Mouse (Mus musculus) liver, embryonic 15.5 days (tissue): ENCODE results near the gene Ybx1. TPM values are rescaled to one million over a fixed set of nuclear protein-coding genes. Genes with fewer than 3 reads are reported as not detected.

ENCODE experiments used
- ATAC-seq: fragments of 200-750 bp; cut with Nextera tagmentation; 2 replicates; pipeline ENCODE4 v1.8.0; 2017; ENCODE audit warnings: moderate number of reproducible peaks, mild to moderate bottlenecking, moderate library complexity; ENCODE audit not compliant: insufficient read depth
- H3K27ac ChIP-seq: fragments of 300-500 bp; sonication (generic); replicated peaks from 2 replicates; pipeline ENCODE4 v1.5.1; 2015; ENCODE audit warnings: mild to moderate bottlenecking, inconsistent platforms
- H3K27me3 ChIP-seq: fragments of 300-500 bp; sonication (generic); 2 replicates; pipeline ENCODE4 v1.6.1; 2015; ENCODE audit warnings: mild to moderate bottlenecking, inconsistent platforms
- H3K36me3 ChIP-seq: fragments of 300-500 bp; sonication (generic); replicated peaks from 2 replicates; pipeline ENCODE4 v1.6.1; 2015; ENCODE audit warnings: moderate library complexity, mild to moderate bottlenecking, inconsistent platforms
- H3K4me1 ChIP-seq: fragments of 300-500 bp; sonication (generic); replicated peaks from 2 replicates; pipeline ENCODE4 v1.6.1; 2015; ENCODE audit warnings: inconsistent platforms
- H3K4me2 ChIP-seq: fragments of 300-500 bp; sonication (generic); 2 replicates; pipeline ENCODE4 v1.6.1; 2015; ENCODE audit warnings: moderate library complexity, mild to moderate bottlenecking, inconsistent platforms
- H3K4me3 ChIP-seq: fragments of 300-500 bp; sonication (generic); replicated peaks from 2 replicates; pipeline ENCODE4 v1.5.1; 2015; ENCODE audit warnings: mild to moderate bottlenecking, inconsistent platforms
- H3K9ac ChIP-seq: fragments of 300-500 bp; sonication (generic); 2 replicates; pipeline ENCODE4 v1.6.1; 2015; ENCODE audit warnings: moderate library complexity, mild to moderate bottlenecking, inconsistent platforms
- H3K9me3 ChIP-seq: fragments of 300-500 bp; sonication (generic); replicated peaks from 2 replicates; pipeline ENCODE4 v1.6.1; 2016; ENCODE audit warnings: inconsistent platforms
- WGBS: fragments of 180-500 bp; shearing (Covaris S2); methylation state at CpG from one replicate; pipeline ENCODE4 v1.1.7; 2015; ENCODE audit warnings: mixed read lengths; ENCODE audit not compliant: insufficient replicate concordance; 5-methylcytosine and 5-hydroxymethylcytosine counted together
- polyA plus RNA-seq: library from polyadenylated mRNA; unstranded; fragments of >200 nt; fragmentation: Nextera tagmentation; extraction: Ambion mirVana; gene quantifications from 2 replicates; pipeline ENCODE4 v1.2.1, GENCODE M21; 2015

The Ybx1 gene
- polyA plus RNA-seq, 1 experiment from 2014 or later: 221 TPM

DNA sequence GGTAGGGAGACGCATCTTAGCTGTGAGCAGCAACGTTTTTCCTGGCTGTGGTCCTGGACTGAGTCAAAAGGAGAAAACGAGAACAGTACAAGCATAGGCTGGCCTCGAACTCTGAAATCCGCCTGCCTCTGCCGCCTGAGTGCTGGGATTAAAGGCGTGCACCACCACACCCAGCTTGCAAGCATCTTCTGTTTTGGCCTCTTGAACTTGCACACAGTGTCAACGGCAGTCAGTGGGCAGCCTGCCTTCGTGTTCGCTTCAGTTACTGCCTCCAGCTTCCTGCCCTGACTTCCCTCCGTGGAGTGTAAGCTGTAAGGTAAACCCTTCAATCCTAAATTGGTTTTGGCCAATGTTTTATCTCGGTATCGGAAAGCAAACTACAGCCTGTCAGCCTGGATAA lies 27.8 kb downstream of the Ybx1 start:
- Histone ChIP-seq H3K4me2 (no peak overlapping the region), H3K36me3 (peaks cover 13% of the 10 kb centered on the region), H3K27ac (no peak overlapping the region), H3K9me3 (no peaks in the 10 kb centered on the region), H3K4me1 (no peaks in the 10 kb centered on the region; the same call in 1 of the 2 replicates), H3K4me3 (no peak overlapping the region), H3K9ac (no peak overlapping the region), H3K27me3 (0 out of 2 replicates have a peak, but pooled peaks cover 3% of the 10 kb centered on the region)
- WGBS: 54% methylated on average over 13 of the region's 13 CpGs
- no peak for ATAC-seq

DNA sequence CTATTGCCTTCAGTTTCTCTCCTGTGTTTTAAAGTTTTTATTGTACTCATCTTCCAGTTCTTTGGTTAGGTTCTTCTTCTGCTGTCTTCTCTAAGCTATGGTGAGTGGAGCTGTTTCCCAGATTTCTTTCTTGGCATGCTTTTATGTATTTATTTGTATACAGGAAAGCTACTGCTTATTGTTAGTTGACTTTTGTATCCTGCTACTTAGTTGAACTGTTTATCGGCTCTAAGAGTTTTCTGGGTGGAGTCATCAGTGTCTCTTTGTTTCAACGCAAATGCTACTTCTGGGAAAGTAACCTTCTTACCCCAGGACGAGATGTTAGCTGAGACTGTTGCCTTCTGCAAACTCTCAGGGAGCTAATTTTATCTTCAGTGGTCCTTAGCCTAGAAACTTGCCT lies 30.9 kb downstream of the Ybx1 start:
- Histone ChIP-seq H3K27me3 (0 out of 2 replicates have a peak, but pooled peaks cover 4% of the 10 kb centered on the region), H3K36me3 (no peaks in the 10 kb centered on the region), H3K27ac (no peak overlapping the region), H3K4me1 (0 out of 2 replicates have a peak, but pooled peaks cover 6% of the 10 kb centered on the region), H3K9ac (no peak overlapping the region), H3K4me3 (no peak overlapping the region), H3K4me2 (no peak overlapping the region), H3K9me3 (no peaks in the 10 kb centered on the region)
- WGBS: 57% methylated on average over 3 of the region's 3 CpGs
- no peak for ATAC-seq

GRCm38 (mm10) chr4:119262483-119262882 lies 31.9 kb downstream of the Ybx1 start:
- no peak for ATAC-seq
- H3K27ac ChIP-seq: no peak overlapping the region

GRCm38 (mm10) chr4:119261087-119261713 lies 33.2 kb downstream of the Ybx1 start:
- WGBS: 33% methylated on average over 7 of the region's 7 CpGs

More at GRCm38 (mm10) chr4:119262483-119262882, 31.9 kb downstream of the Ybx1 start:
- WGBS: 75% methylated on average over 5 of the region's 5 CpGs
- H3K4me1 ChIP-seq: 0 out of 2 replicates have a peak, but pooled peaks cover 6% of the 10 kb centered on the region
- H3K27me3 ChIP-seq: 0 out of 2 replicates have a peak, but pooled peaks cover 4% of the 10 kb centered on the region
- no peaks in the 10 kb centered on the region for H3K36me3 ChIP-seq
- H3K4me2 ChIP-seq: no peak overlapping the region
- H3K9me3 ChIP-seq: no peaks in the 10 kb centered on the region
- no peak overlapping the region for H3K9ac ChIP-seq
- no peak overlapping the region for H3K4me3 ChIP-seq

GRCm38 (mm10) chr4:119259344-119260254 lies 34.8 kb downstream of the Ybx1 start:
- H3K27me3 ChIP-seq: 0 out of 2 replicates have a peak, but pooled peaks cover 4% of the 10 kb centered on the region
- no peak overlapping the region for H3K4me2 ChIP-seq
- no peak overlapping the region for H3K9ac ChIP-seq
- H3K27ac ChIP-seq: no peak overlapping the region
- H3K36me3 ChIP-seq: no peaks in the 10 kb centered on the region
- no peak overlapping the region for H3K4me3 ChIP-seq
- ATAC-seq: peak; percentile 45; the same call in 1 of the 2 replicates
- WGBS: 66% methylated on average over 15 of the region's 15 CpGs
- H3K9me3 ChIP-seq: no peaks in the 10 kb centered on the region
- 0 out of 2 replicates have a peak, but pooled peaks cover 6% of the 10 kb centered on the region for H3K4me1 ChIP-seq

More at GRCm38 (mm10) chr4:119261087-119261713, 33.2 kb downstream of the Ybx1 start:
- no peak overlapping the region for H3K4me3 ChIP-seq
- 0 out of 2 replicates have a peak, but pooled peaks cover 4% of the 10 kb centered on the region for H3K27me3 ChIP-seq
- no peak overlapping the region for H3K4me2 ChIP-seq
- no peak for ATAC-seq
- 0 out of 2 replicates have a peak, but pooled peaks cover 6% of the 10 kb centered on the region for H3K4me1 ChIP-seq
- no peaks in the 10 kb centered on the region for H3K36me3 ChIP-seq
- H3K27ac ChIP-seq: no peak overlapping the region
- H3K9ac ChIP-seq: no peak overlapping the region
- no peaks in the 10 kb centered on the region for H3K9me3 ChIP-seq

- Histone ChIP-seq H3K36me3 (no peaks in the 10 kb centered on the region), H3K9me3 (no peaks in the 10 kb centered on the region), H3K4me1 (0 out of 2 replicates have a peak, but pooled peaks cover 6% of the 10 kb centered on the region), H3K4me2 (no peak overlapping the region), H3K27ac (no peak overlapping the region), H3K27me3 (0 out of 2 replicates have a peak, but pooled peaks cover 4% of the 10 kb centered on the region), H3K9ac (no peak overlapping the region), H3K4me3 (no peak overlapping the region)
- ATAC-seq: no peak
- 56% methylated on average over 6 of the region's 6 CpGs for WGBS
These were observed 37.3 kb downstream of the Ybx1 start for GRCm38 (mm10) chr4:119257083-119257482.

- Histone ChIP-seq H3K27me3 (no peaks in the 10 kb centered on the region), H3K4me1 (0 out of 2 replicates have a peak, but pooled peaks cover 6% of the 10 kb centered on the region), H3K4me2 (no peak within 1 kb of the TSS), H3K27ac (no peak within 1 kb of the TSS), H3K9ac (no peak within 1 kb of the TSS), H3K4me3 (no peak within 1 kb of the TSS), H3K36me3 (no peaks in the 10 kb centered on the region), H3K9me3 (no peaks in the 10 kb centered on the region)
- 73% methylated on average over 12 of the region's 12 CpGs for WGBS
- no peak for ATAC-seq
These were observed 39.1 kb downstream of the Ybx1 start, which contains the start of gene Cldn19 for GRCm38 (mm10) chr4:119255351-119255750. Gene Cldn19 (plus strand): TSS chr4:119255414.

- WGBS: 45% methylated on average over 9 of the region's 9 CpGs
- no peak overlapping the region for H3K4me3 ChIP-seq
- H3K27ac ChIP-seq: no peak overlapping the region
- no peak overlapping the region for H3K9ac ChIP-seq
- 0 out of 2 replicates have a peak, but pooled peaks cover under 1% of the 10 kb centered on the region for H3K4me1 ChIP-seq
- H3K4me2 ChIP-seq: no peak overlapping the region
- no peak for ATAC-seq
- H3K36me3 ChIP-seq: no peaks in the 10 kb centered on the region
- no peaks in the 10 kb centered on the region for H3K27me3 ChIP-seq
- H3K9me3 ChIP-seq: no peaks in the 10 kb centered on the region
These were observed 40.3 kb downstream of the Ybx1 start for GRCm38 (mm10) chr4:119254012-119254618.

DNA sequence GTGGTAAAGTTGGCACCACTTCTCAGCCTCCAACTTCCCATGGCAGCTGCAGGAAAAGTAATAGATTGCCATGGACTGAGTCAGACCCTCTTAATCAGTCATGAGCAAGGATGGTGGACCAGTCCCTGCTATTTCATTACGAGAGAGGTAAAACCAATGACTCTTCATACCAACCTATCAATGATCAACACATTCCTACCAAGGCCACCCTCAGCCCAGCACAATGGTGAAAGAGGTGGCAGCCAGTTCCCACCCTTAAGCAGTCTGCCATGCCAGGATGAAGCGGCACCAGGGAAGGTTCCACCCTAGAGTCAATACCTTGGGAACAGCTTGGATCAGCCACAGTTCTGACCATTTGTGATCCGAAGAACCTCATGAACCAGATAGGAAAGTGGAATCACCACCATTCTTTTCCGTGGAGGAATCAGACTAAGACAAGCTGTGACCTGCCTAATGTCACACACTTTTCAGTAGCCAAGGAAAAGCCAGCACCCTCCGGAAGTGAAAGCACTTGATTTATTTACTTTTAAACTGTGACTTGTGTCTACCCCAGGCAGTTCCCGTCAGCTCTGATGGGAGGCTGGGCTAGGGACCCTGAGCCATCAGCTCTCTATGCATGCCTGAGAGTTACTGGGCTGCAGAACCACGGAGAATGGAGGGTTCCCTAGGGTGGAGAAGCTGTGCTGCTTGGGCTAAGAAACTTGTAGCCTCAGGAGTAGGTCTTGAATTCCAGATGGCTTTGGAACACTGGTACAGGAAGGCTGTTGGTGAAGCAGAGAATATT lies 42.2 kb downstream of the Ybx1 start:
- Histone ChIP-seq H3K27me3 (no peaks in the 10 kb centered on the region), H3K36me3 (no peaks in the 10 kb centered on the region; the same call in 1 of the 2 replicates), H3K4me3 (no peak overlapping the region), H3K4me2 (no peak overlapping the region), H3K9me3 (no peaks in the 10 kb centered on the region), H3K27ac (no peak overlapping the region), H3K4me1 (no peaks in the 10 kb centered on the region), H3K9ac (no peak overlapping the region)
- no peak for ATAC-seq
- WGBS: 42% methylated on average over 7 of the region's 7 CpGs

DNA sequence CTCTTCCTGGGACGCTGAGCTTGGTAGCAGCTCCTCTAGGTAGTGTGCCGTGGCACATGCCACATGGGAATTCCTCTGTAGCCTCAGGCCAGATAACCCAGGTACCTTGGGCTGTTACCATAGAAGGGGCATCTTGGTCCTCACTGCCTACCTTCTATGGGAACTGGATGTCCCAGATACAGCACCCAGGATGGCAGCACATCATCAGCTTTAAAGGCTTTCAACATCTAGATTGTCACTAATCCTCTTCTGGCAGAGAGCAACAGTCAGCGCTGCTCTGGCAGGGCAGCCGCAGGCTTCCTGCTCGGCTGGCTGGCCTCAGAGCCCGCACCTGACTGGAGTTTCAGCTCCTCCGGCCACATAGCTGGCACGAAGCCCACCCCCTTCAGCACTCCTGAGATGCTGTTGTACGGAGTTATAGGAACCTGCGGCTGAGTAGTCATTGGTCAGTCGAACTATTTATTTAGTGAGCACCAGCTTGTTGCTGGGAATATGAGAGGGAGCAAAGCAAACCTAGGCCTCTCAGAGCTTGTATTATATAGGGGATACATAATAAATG lies 45.9 kb downstream of the Ybx1 start:
- peaks cover 6% of the 10 kb centered on the region; the same call in 1 of the 2 replicates for H3K36me3 ChIP-seq
- no peaks in the 10 kb centered on the region for H3K27me3 ChIP-seq
- no peak overlapping the region for H3K9ac ChIP-seq
- WGBS: 67% methylated on average over 11 of the region's 11 CpGs
- no peaks in the 10 kb centered on the region for H3K4me1 ChIP-seq
- no peaks in the 10 kb centered on the region for H3K9me3 ChIP-seq
- no peak overlapping the region for H3K4me3 ChIP-seq
- no peak overlapping the region for H3K4me2 ChIP-seq
- H3K27ac ChIP-seq: no peak overlapping the region
- no peak for ATAC-seq
